Mouse (Mus musculus): ENCODE measurements around the gene Notch3. TPM values are rescaled to one million over a fixed set of nuclear protein-coding genes. Genes with fewer than 3 reads are reported as not detected.
"Not testable (repeated sequence)": the region's sequence is repeated elsewhere in the genome, so short reads cannot be mapped to it uniquely, and the experiment has no call there.

The Notch3 gene
- total RNA-seq, 2 experiments from 2014 or later: 8.1 to 13.0 TPM

GRCm38 (mm10) chr17:32118484-32118883, 48.2 kb downstream of the Notch3 start:
- no peak for DNase-seq

GRCm38 (mm10) chr17:32117872-32118421, 48.7 kb downstream of the Notch3 start:
- peak in 1 of 2 experiments; percentile 63 for DNase-seq

GRCm38 (mm10) chr17:32117287-32117871, 49.3 kb downstream of the Notch3 start:
- DNase-seq: peak; percentile 84 to 89

- peak; percentile 49 to 65 for DNase-seq
Measured at GRCm38 (mm10) chr17:32116586-32117286, 49.9 kb downstream of the Notch3 start.

GRCm38 (mm10) chr17:32114486-32114885, 52.2 kb downstream of the Notch3 start:
- not testable (repeated sequence) for DNase-seq

GRCm38 (mm10) chr17:32113523-32114421, 52.9 kb downstream of the Notch3 start:
- peak; percentile 91 to 94 for DNase-seq

- DNase-seq: no peak
Measured at GRCm38 (mm10) chr17:32113255-32113522, 53.5 kb downstream of the Notch3 start.

- DNase-seq: no peak
Measured at GRCm38 (mm10) chr17:32112434-32113254, 54.0 kb downstream of the Notch3 start.

- DNase-seq: no peak
Measured at GRCm38 (mm10) chr17:32110980-32111780, 55.5 kb downstream of the Notch3 start.

- DNase-seq: peak; percentile 89
Measured at GRCm38 (mm10) chr17:32110424-32110823, 56.2 kb downstream of the Notch3 start.

- DNase-seq: peak in 1 of 2 experiments; percentile 65
Measured at GRCm38 (mm10) chr17:32109201-32109940, 57.3 kb downstream of the Notch3 start.

- peak in 1 of 2 experiments; percentile 67 for DNase-seq
Measured at GRCm38 (mm10) chr17:32108320-32109011, 58.2 kb downstream of the Notch3 start.

GRCm38 (mm10) chr17:32107877-32108276, 58.8 kb downstream of the Notch3 start:
- no peak for DNase-seq

GRCm38 (mm10) chr17:32106358-32106757, 60.3 kb downstream of the Notch3 start:
- no peak for DNase-seq

- DNase-seq: peak; percentile 43 to 65
Measured at GRCm38 (mm10) chr17:32103054-32103453, 63.6 kb downstream of the Notch3 start.

GRCm38 (mm10) chr17:32099943-32100586, 66.6 kb downstream of the Notch3 start:
- DNase-seq: peak; percentile 89 to 91

GRCm38 (mm10) chr17:32099574-32099942, 67.1 kb downstream of the Notch3 start:
- no peak for DNase-seq

GRCm38 (mm10) chr17:32098905-32099304, 67.7 kb downstream of the Notch3 start:
- not testable (repeated sequence) for DNase-seq

GRCm38 (mm10) chr17:32097676-32098075, 69.0 kb downstream of the Notch3 start:
- DNase-seq: peak; percentile 64 to 68

All from adrenal gland, postnatal 36 days (tissue).